Mouse (Mus musculus): ENCODE results near the gene Tk1.

Gene Tk1

GRCm38 (mm10) chr11:117769683-117770047, 56.2 kb downstream of the Tk1 start:
- no peak for DNase-seq (ENCODE audit: low spot score in 2 of 2)

GRCm38 (mm10) chr11:117768725-117769682, 56.9 kb downstream of the Tk1 start:
- DNase-seq (ENCODE audit: low spot score in 2 of 2): no peak

GRCm38 (mm10) chr11:117766275-117766674, 59.6 kb downstream of the Tk1 start:
- DNase-seq (ENCODE audit: low spot score in 2 of 2): peak in 1 of 2 experiments; percentile 50

Measured in right cerebral cortex, postnatal 36 days (tissue).